Mouse (Mus musculus) liver, embryonic 12.5 days (tissue): Measurements from ENCODE around the gene Nprl3. TPM values are rescaled to one million over a fixed set of nuclear protein-coding genes. Genes with fewer than 3 reads are reported as not detected.

ENCODE experiments used
- ATAC-seq: fragments of 200-750 bp; cut with Nextera tagmentation; 2 replicates; pipeline ENCODE4 v1.8.0; 2017; ENCODE audit warnings: moderate number of reproducible peaks, mild to moderate bottlenecking, moderate library complexity
- H3K27ac ChIP-seq: fragments of 300-500 bp; sonication (generic); 2 replicates; pipeline ENCODE4 v1.5.1; 2016; ENCODE audit warnings: mild to moderate bottlenecking
- H3K27me3 ChIP-seq: fragments of 300-500 bp; sonication (generic); replicated peaks from 2 replicates; pipeline ENCODE4 v1.6.1; 2016; ENCODE audit warnings: mild to moderate bottlenecking, moderate library complexity
- H3K36me3 ChIP-seq: fragments of 300-500 bp; sonication (generic); 2 replicates; pipeline ENCODE4 v1.6.1; 2016; ENCODE audit warnings: mild to moderate bottlenecking, moderate library complexity
- H3K4me1 ChIP-seq: fragments of 300-500 bp; sonication (generic); 2 replicates; pipeline ENCODE4 v1.6.1; 2016
- H3K4me2 ChIP-seq: fragments of 300-500 bp; sonication (generic); 2 replicates; pipeline ENCODE4 v1.6.1; 2016; ENCODE audit warnings: mild to moderate bottlenecking, moderate library complexity
- H3K4me3 ChIP-seq: fragments of 300-500 bp; sonication (generic); 2 replicates; pipeline ENCODE4 v1.5.1; 2016; ENCODE audit warnings: mild to moderate bottlenecking, moderate library complexity
- H3K9ac ChIP-seq: fragments of 300-500 bp; sonication (generic); 2 replicates; pipeline ENCODE4 v1.6.1; 2016; ENCODE audit warnings: mild to moderate bottlenecking, moderate library complexity
- H3K9me3 ChIP-seq: fragments of 300-500 bp; sonication (generic); replicated peaks from 2 replicates; pipeline ENCODE4 v1.6.1; 2016; ENCODE audit warnings: mild to moderate bottlenecking, moderate library complexity
- WGBS: fragments of 180-500 bp; shearing (Covaris S2); methylation state at CpG from one replicate; pipeline ENCODE4 v1.1.7; 2016; ENCODE audit not compliant: insufficient replicate concordance; 5-methylcytosine and 5-hydroxymethylcytosine counted together
- polyA plus RNA-seq: library from polyadenylated mRNA; unstranded; fragments of >200 nt; fragmentation: Nextera tagmentation; extraction: Ambion mirVana; gene quantifications from 2 replicates; pipeline ENCODE4 v1.2.1, GENCODE M21; 2016

Nprl3 gene
- polyA plus RNA-seq, 1 experiment from 2014 or later = 34.6 TPM

GRCm38 (mm10) chr11:32281416-32282144 is 14.1 kb upstream of the Nprl3 start:
- peaks cover 57% of the 10 kb centered on the region for H3K4me1 ChIP-seq
- H3K4me3 ChIP-seq = peak overlapping the region; percentile 12; the same call in 1 of the 2 replicates
- no peaks in the 10 kb centered on the region for H3K36me3 ChIP-seq
- peak overlapping the region; percentile 99 for H3K27ac ChIP-seq
- no peaks in the 10 kb centered on the region for H3K9me3 ChIP-seq
- H3K4me2 ChIP-seq = peak overlapping the region; percentile 67
- peaks cover 44% of the 10 kb centered on the region for H3K27me3 ChIP-seq
- no peak for ATAC-seq
- H3K9ac ChIP-seq = peak overlapping the region; percentile 75
- 42% methylated on average over 1 of the region's 1 CpGs for WGBS

- Histone ChIP-seq H3K4me2 (peak overlapping the region; percentile 67), H3K9ac (peak overlapping the region; percentile 75), H3K36me3 (no peaks in the 10 kb centered on the region), H3K27ac (peak overlapping the region; percentile 99), H3K4me3 (peak overlapping the region; percentile 12; the same call in 1 of the 2 replicates), H3K27me3 (peaks cover 53% of the 10 kb centered on the region), H3K9me3 (no peaks in the 10 kb centered on the region), H3K4me1 (peaks cover 66% of the 10 kb centered on the region)
- ATAC-seq = no peak
- WGBS = 58% methylated on average over 2 of the region's 2 CpGs
These were observed 13.1 kb upstream of the Nprl3 start for GRCm38 (mm10) chr11:32280646-32281045.

- WGBS = 68% methylated on average over 12 of the region's 12 CpGs
- peaks cover 55% of the 10 kb centered on the region for H3K27me3 ChIP-seq
These were observed 11.0 kb upstream of the Nprl3 start for GRCm38 (mm10) chr11:32278458-32278957.

GRCm38 (mm10) chr11:32277736-32278457 is 10.4 kb upstream of the Nprl3 start:
- H3K4me2 ChIP-seq = 0 out of 2 replicates have a peak overlapping the region, but pooled peaks have one; percentile 8
- no peak overlapping the region for H3K4me3 ChIP-seq
- no peaks in the 10 kb centered on the region for H3K9me3 ChIP-seq
- 51% methylated on average over 21 of the region's 21 CpGs for WGBS
- H3K4me1 ChIP-seq = peaks cover 83% of the 10 kb centered on the region
- no peak for ATAC-seq
- H3K36me3 ChIP-seq = no peaks in the 10 kb centered on the region
- H3K27me3 ChIP-seq = peaks cover 55% of the 10 kb centered on the region
- peak overlapping the region; percentile 75 for H3K9ac ChIP-seq
- peak overlapping the region; percentile 99 for H3K27ac ChIP-seq

More at GRCm38 (mm10) chr11:32278458-32278957, 11.0 kb upstream of the Nprl3 start:
- H3K4me3 ChIP-seq = no peak overlapping the region
- H3K27ac ChIP-seq = peak overlapping the region; percentile 99
- H3K4me2 ChIP-seq = peak overlapping the region; percentile 8; the same call in 1 of the 2 replicates
- H3K9me3 ChIP-seq = no peaks in the 10 kb centered on the region
- no peak for ATAC-seq
- no peaks in the 10 kb centered on the region for H3K36me3 ChIP-seq
- H3K4me1 ChIP-seq = peaks cover 79% of the 10 kb centered on the region
- H3K9ac ChIP-seq = peak overlapping the region; percentile 75

- ATAC-seq = peak; percentile 41
- Histone ChIP-seq H3K9me3 (no peaks in the 10 kb centered on the region), H3K27ac (peak within 1 kb of the TSS; percentile 99), H3K4me1 (peaks cover 82% of the 10 kb centered on the region), H3K36me3 (no peaks in the 10 kb centered on the region), H3K27me3 (peaks cover 59% of the 10 kb centered on the region), H3K4me3 (no peak within 1 kb of the TSS), H3K9ac (peak within 1 kb of the TSS; percentile 55), H3K4me2 (0 out of 2 replicates have a peak within 1 kb of the TSS, but pooled peaks have one; percentile 2)
- WGBS = 50% methylated on average over 3 of the region's 3 CpGs
These were observed 8.8 kb upstream of the Nprl3 start, which contains the start of gene Hba-x for GRCm38 (mm10) chr11:32276347-32276746. Gene Hba-x, plus strand, starts transcription at chr11:32276400.

- no peak overlapping the region for H3K4me2 ChIP-seq
- WGBS = 43% methylated on average over 4 of the region's 4 CpGs
- peaks cover 81% of the 10 kb centered on the region for H3K4me1 ChIP-seq
- no peaks in the 10 kb centered on the region for H3K9me3 ChIP-seq
- peaks cover 1% of the 10 kb centered on the region; the same call in 1 of the 2 replicates for H3K36me3 ChIP-seq
- H3K4me3 ChIP-seq = no peak overlapping the region
- peaks cover 11% of the 10 kb centered on the region for H3K27me3 ChIP-seq
- H3K9ac ChIP-seq = peak overlapping the region; percentile 33
- no peak for ATAC-seq
- peak overlapping the region; percentile 76 for H3K27ac ChIP-seq
These were observed 3.7 kb upstream of the Nprl3 start for GRCm38 (mm10) chr11:32271178-32271577.

GRCm38 (mm10) chr11:32268952-32269351 is 1.4 kb upstream of the Nprl3 start:
- Histone ChIP-seq H3K9me3 (no peaks in the 10 kb centered on the region), H3K27ac (peak overlapping the region; percentile 99), H3K4me1 (peaks cover 84% of the 10 kb centered on the region), H3K27me3 (peaks cover 5% of the 10 kb centered on the region; the same call in 1 of the 2 replicates), H3K4me3 (peak overlapping the region; percentile 81), H3K4me2 (peak overlapping the region; percentile 81), H3K36me3 (peaks cover 7% of the 10 kb centered on the region; the same call in 1 of the 2 replicates), H3K9ac (peak overlapping the region; percentile 99)
- 27% methylated on average over 5 of the region's 5 CpGs for WGBS
- ATAC-seq = peak; percentile 91

GRCm38 (mm10) chr11:32267964-32268363 is 457 bp upstream of the Nprl3 start:
- Histone ChIP-seq H3K4me3 (peak overlapping the region; percentile 81), H3K9ac (peak overlapping the region; percentile 99), H3K36me3 (peaks cover 9% of the 10 kb centered on the region), H3K9me3 (no peaks in the 10 kb centered on the region), H3K27me3 (peaks cover 5% of the 10 kb centered on the region; the same call in 1 of the 2 replicates), H3K4me1 (peaks cover 90% of the 10 kb centered on the region), H3K4me2 (peak overlapping the region; percentile 81), H3K27ac (peak overlapping the region; percentile 99)
- 20% methylated on average over 5 of the region's 5 CpGs for WGBS
- no peak for ATAC-seq

- peaks cover under 1% of the 10 kb centered on the region; the same call in 1 of the 2 replicates for H3K27me3 ChIP-seq
- H3K9ac ChIP-seq = peak overlapping the region; percentile 99
- peaks cover 87% of the 10 kb centered on the region for H3K4me1 ChIP-seq
- 26% methylated on average over 6 of the region's 6 CpGs for WGBS
- peak overlapping the region; percentile 99 for H3K27ac ChIP-seq
- H3K4me3 ChIP-seq = peak overlapping the region; percentile 81
- ATAC-seq = no peak
- peaks cover 21% of the 10 kb centered on the region for H3K36me3 ChIP-seq
- no peaks in the 10 kb centered on the region for H3K9me3 ChIP-seq
- peak overlapping the region; percentile 81 for H3K4me2 ChIP-seq
These were observed 731 bp downstream of the Nprl3 start for GRCm38 (mm10) chr11:32266776-32267175.

GRCm38 (mm10) chr11:32266194-32266593 is 1.3 kb downstream of the Nprl3 start:
- H3K9ac ChIP-seq = peak overlapping the region; percentile 75
- peak overlapping the region; percentile 81 for H3K4me2 ChIP-seq
- H3K4me3 ChIP-seq = peak overlapping the region; percentile 7; the same call in 1 of the 2 replicates

GRCm38 (mm10) chr11:32265117-32265738 is 2.3 kb downstream of the Nprl3 start:
- peak; percentile 77 for ATAC-seq
- Histone ChIP-seq H3K27ac (peak overlapping the region; percentile 99), H3K4me1 (peaks cover 85% of the 10 kb centered on the region), H3K4me3 (peak overlapping the region; percentile 0; the same call in 1 of the 2 replicates), H3K27me3 (no peaks in the 10 kb centered on the region), H3K9me3 (no peaks in the 10 kb centered on the region), H3K36me3 (peaks cover 35% of the 10 kb centered on the region), H3K4me2 (peak overlapping the region; percentile 81), H3K9ac (peak overlapping the region; percentile 75)
- 38% methylated on average over 3 of the region's 3 CpGs for WGBS

More at GRCm38 (mm10) chr11:32266194-32266593, 1.3 kb downstream of the Nprl3 start:
- H3K36me3 ChIP-seq = peaks cover 25% of the 10 kb centered on the region
- H3K4me1 ChIP-seq = peaks cover 84% of the 10 kb centered on the region
- WGBS = 82% methylated on average over 6 of the region's 6 CpGs
- H3K9me3 ChIP-seq = no peaks in the 10 kb centered on the region
- H3K27me3 ChIP-seq = no peaks in the 10 kb centered on the region; the same call in 1 of the 2 replicates
- peak overlapping the region; percentile 99 for H3K27ac ChIP-seq
- ATAC-seq = no peak
